Mouse (Mus musculus): ENCODE data around the gene Zfand3. TPM values are rescaled to one million over a fixed set of nuclear protein-coding genes. Genes with fewer than 3 reads are reported as not detected.

Zfand3 gene
- polyA plus RNA-seq, 1 experiment from 2014 or later = 60.2 TPM

DNA sequence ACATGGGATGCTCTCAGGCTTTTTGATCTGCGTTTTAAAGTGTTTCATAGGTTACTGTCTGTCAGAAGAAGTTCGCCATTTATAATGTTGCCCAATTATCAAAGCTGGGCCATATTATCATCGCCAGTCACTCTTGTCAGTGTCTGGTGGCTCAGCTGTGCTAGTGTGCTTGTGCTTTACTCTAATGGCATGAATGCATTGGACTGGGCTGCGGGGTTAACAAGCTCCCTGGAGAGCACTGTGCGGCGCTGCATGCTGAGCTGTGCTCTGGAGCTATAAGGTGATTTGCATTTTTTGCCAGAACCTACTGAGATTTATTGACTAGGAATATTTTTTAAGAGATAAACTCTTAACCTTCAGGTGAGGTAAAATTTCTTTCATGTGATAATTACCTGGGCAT is 145.4 kb downstream of the Zfand3 start:
- H3K27ac ChIP-seq = no peak overlapping the region
- H3K4me1 ChIP-seq (replicated peaks) = peaks cover 52% of the 10 kb centered on the region
- ATAC-seq (ENCODE audit: insufficient number of reproducible peaks, insufficient read depth, low FRiP score, low TSS enrichment, low read depth) = no peak
- no peak overlapping the region for H3K9ac ChIP-seq (replicated peaks)
- H3K27me3 ChIP-seq = no peaks in the 10 kb centered on the region
- WGBS = 55% methylated on average over 6 of the region's 6 CpGs
- no peaks in the 10 kb centered on the region for H3K9me3 ChIP-seq
- no peak overlapping the region for H3K4me3 ChIP-seq (replicated peaks)
- H3K36me3 ChIP-seq = peaks cover 3% of the 10 kb centered on the region; the same call in 1 of the 2 replicates
- no peak overlapping the region for H3K4me2 ChIP-seq

DNA sequence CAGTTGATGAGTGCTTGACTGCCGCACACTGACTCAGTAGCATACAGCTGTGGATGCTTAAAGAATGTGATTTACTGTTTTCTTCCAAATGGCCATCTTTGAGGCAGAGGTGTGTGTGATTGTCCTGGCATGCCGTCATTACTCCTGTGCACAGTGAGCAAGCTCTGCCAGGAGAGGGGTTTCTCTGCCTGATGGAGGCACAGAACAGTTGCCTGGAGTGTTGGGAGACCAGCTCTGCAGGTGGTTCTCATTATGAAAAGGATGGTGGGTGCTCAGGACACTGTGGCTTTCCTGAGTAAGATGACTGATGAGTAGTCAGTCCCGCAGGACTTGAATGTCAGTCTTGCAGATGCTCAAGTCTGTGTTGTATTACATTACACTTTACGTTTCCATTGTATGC is 149.6 kb downstream of the Zfand3 start:
- Histone ChIP-seq H3K4me2 (no peak overlapping the region), H3K36me3 (peaks cover 3% of the 10 kb centered on the region; the same call in 1 of the 2 replicates), H3K4me3 (replicated peaks) (no peak overlapping the region), H3K27me3 (no peaks in the 10 kb centered on the region), H3K9ac (replicated peaks) (no peak overlapping the region), H3K4me1 (replicated peaks) (peaks cover 34% of the 10 kb centered on the region), H3K27ac (no peak overlapping the region), H3K9me3 (no peaks in the 10 kb centered on the region)
- ATAC-seq (ENCODE audit: insufficient number of reproducible peaks, insufficient read depth, low FRiP score, low TSS enrichment, low read depth) = no peak
- WGBS = 38% methylated on average over 4 of the region's 4 CpGs

DNA sequence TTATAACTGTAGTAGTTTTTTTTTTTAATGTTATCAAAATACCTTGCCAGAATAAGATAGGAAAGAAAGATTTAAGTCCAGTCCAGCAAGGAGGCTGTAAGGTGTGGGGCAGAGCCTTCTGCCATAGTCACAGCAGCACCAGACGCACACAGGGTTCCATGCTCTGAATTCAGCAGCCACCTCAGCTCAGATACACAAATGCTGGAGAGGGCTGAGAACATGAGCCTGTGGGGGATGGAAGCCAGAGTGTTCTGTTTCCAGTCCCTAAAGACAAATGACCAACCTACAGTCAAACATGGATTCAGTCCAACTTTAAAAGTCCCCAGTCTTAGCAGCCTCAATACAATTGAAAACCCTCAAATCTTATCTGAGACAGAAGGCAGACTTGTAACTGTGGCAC is 150.3 kb downstream of the Zfand3 start:
- peaks cover 3% of the 10 kb centered on the region; the same call in 1 of the 2 replicates for H3K36me3 ChIP-seq
- H3K27me3 ChIP-seq = no peaks in the 10 kb centered on the region
- WGBS = 75% methylated on average over 1 of the region's 1 CpGs
- no peaks in the 10 kb centered on the region for H3K9me3 ChIP-seq
- H3K9ac ChIP-seq (replicated peaks) = no peak overlapping the region
- H3K27ac ChIP-seq = 0 out of 2 replicates have a peak overlapping the region, but pooled peaks have one; percentile 17
- no peak overlapping the region for H3K4me2 ChIP-seq
- H3K4me1 ChIP-seq (replicated peaks) = peaks cover 27% of the 10 kb centered on the region
- no peak overlapping the region for H3K4me3 ChIP-seq (replicated peaks)
- ATAC-seq (ENCODE audit: insufficient number of reproducible peaks, insufficient read depth, low FRiP score, low TSS enrichment, low read depth) = no peak

GRCm38 (mm10) chr17:30155411-30155925 is 150.9 kb downstream of the Zfand3 start:
- WGBS = 73% methylated on average over 7 of the region's 7 CpGs
- Histone ChIP-seq H3K27ac (no peak overlapping the region), H3K4me2 (no peak overlapping the region)

GRCm38 (mm10) chr17:30158419-30159108 is 154.0 kb downstream of the Zfand3 start:
- no peak for ATAC-seq (ENCODE audit: insufficient number of reproducible peaks, insufficient read depth, low FRiP score, low TSS enrichment, low read depth)
- no peak overlapping the region for H3K4me2 ChIP-seq
- H3K4me3 ChIP-seq (replicated peaks) = no peak overlapping the region
- H3K9ac ChIP-seq (replicated peaks) = no peak overlapping the region
- no peaks in the 10 kb centered on the region for H3K27me3 ChIP-seq
- no peak overlapping the region for H3K27ac ChIP-seq
- 75% methylated on average over 10 of the region's 10 CpGs for WGBS
- peaks cover 19% of the 10 kb centered on the region for H3K4me1 ChIP-seq (replicated peaks)
- no peaks in the 10 kb centered on the region for H3K9me3 ChIP-seq
- no peaks in the 10 kb centered on the region for H3K36me3 ChIP-seq

More at GRCm38 (mm10) chr17:30155411-30155925, 150.9 kb downstream of the Zfand3 start:
- Histone ChIP-seq H3K4me3 (replicated peaks) (no peak overlapping the region), H3K9me3 (no peaks in the 10 kb centered on the region), H3K4me1 (replicated peaks) (peaks cover 28% of the 10 kb centered on the region), H3K9ac (replicated peaks) (no peak overlapping the region), H3K36me3 (peaks cover 3% of the 10 kb centered on the region; the same call in 1 of the 2 replicates), H3K27me3 (no peaks in the 10 kb centered on the region)
- ATAC-seq (ENCODE audit: insufficient number of reproducible peaks, insufficient read depth, low FRiP score, low TSS enrichment, low read depth) = no peak

DNA sequence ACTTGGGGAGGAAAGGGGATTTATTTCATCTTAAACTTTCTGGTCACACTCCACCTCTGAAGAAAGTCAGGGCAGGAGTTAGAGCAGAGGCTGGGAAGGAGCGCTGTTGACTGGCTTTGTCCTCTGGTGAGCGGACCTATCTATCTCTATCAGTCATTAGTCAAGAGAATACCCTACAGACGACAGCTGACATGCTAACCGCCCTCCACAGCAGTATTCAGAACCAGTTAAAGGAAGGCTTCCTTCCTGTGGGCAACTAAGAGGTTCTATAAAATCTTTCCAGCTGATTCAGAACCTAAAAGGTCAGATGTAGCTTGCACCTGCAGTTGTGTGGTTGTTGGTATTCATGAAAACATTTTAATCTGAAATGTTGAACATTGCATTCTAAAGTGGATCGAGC is 154.8 kb downstream of the Zfand3 start:
- H3K9ac ChIP-seq (replicated peaks) = no peak overlapping the region
- no peak overlapping the region for H3K4me3 ChIP-seq (replicated peaks)
- H3K4me1 ChIP-seq (replicated peaks) = peaks cover 15% of the 10 kb centered on the region
- H3K4me2 ChIP-seq = no peak overlapping the region
- no peak overlapping the region for H3K27ac ChIP-seq
- no peak for ATAC-seq (ENCODE audit: insufficient number of reproducible peaks, insufficient read depth, low FRiP score, low TSS enrichment, low read depth)
- no peaks in the 10 kb centered on the region for H3K27me3 ChIP-seq
- no peaks in the 10 kb centered on the region for H3K36me3 ChIP-seq
- H3K9me3 ChIP-seq = no peaks in the 10 kb centered on the region
- 78% methylated on average over 5 of the region's 5 CpGs for WGBS

DNA sequence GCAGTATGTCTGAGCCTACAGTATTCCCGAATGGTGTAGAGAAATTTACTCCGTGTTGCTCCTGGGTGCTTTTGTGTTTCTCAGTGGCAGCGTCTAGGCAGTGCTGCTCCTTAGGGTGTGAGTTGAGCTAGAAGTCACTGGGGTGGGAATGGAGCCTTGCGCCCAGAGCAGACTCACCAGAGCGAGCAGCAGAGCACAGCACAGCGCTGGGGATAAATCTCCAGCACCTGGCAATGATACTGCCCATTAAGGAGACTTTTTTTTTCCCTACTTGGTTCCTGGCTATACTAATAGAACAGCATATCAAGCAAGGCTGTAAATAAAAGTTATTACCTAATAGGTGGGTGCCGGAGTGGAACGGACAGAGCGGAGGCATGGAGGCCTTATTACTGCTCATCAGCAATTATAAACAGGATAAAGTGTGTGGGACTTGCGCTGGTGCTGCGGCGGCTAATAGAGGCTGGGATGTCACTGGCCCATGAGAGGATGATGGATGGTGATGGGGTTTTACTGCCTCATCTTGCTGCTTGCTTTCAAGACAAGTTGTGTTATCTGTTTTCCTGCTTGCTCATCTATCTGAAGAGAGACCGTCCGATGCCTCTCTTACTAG is 156.4 kb downstream of the Zfand3 start:
- Histone ChIP-seq H3K27ac (no peak overlapping the region), H3K9me3 (no peaks in the 10 kb centered on the region), H3K4me2 (no peak overlapping the region), H3K27me3 (no peaks in the 10 kb centered on the region), H3K4me3 (replicated peaks) (no peak overlapping the region), H3K4me1 (replicated peaks) (peaks cover 15% of the 10 kb centered on the region), H3K36me3 (no peaks in the 10 kb centered on the region), H3K9ac (replicated peaks) (no peak overlapping the region)
- ATAC-seq (ENCODE audit: insufficient number of reproducible peaks, insufficient read depth, low FRiP score, low TSS enrichment, low read depth) = no peak
- WGBS = 68% methylated on average over 14 of the region's 14 CpGs

GRCm38 (mm10) chr17:30162983-30163382 is 158.4 kb downstream of the Zfand3 start:
- H3K36me3 ChIP-seq = peaks cover 4% of the 10 kb centered on the region
- H3K9ac ChIP-seq (replicated peaks) = no peak overlapping the region
- H3K4me2 ChIP-seq = no peak overlapping the region
- H3K9me3 ChIP-seq = no peaks in the 10 kb centered on the region
- H3K4me1 ChIP-seq (replicated peaks) = peaks cover 15% of the 10 kb centered on the region
- no peaks in the 10 kb centered on the region for H3K27me3 ChIP-seq
- ATAC-seq (ENCODE audit: insufficient number of reproducible peaks, insufficient read depth, low FRiP score, low TSS enrichment, low read depth) = no peak
- WGBS = 90% methylated on average over 5 of the region's 5 CpGs
- H3K4me3 ChIP-seq (replicated peaks) = no peak overlapping the region
- H3K27ac ChIP-seq = no peak overlapping the region

DNA sequence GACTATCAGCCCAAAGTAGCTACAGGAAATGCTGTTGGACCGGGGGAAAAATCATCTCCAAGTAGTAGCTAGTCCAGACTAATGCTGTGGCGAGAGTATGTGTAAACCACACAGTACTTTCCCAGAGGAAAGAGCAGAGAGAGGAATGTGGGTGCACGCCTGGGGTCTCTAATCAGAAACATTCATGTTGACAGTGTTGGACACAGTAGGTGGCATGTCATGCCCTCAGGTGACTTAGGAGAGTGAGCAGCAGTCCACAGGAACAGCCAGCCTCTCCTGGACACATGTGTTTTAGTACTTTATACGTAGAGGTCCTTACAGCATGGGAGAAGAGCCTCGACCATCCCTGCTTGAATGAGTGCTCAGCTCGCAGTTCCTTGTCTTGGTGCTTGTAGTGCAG is 159.3 kb downstream of the Zfand3 start:
- Histone ChIP-seq H3K9ac (replicated peaks) (no peak overlapping the region), H3K4me1 (replicated peaks) (peaks cover 15% of the 10 kb centered on the region), H3K9me3 (no peaks in the 10 kb centered on the region), H3K4me2 (no peak overlapping the region), H3K27me3 (no peaks in the 10 kb centered on the region), H3K36me3 (peaks cover 4% of the 10 kb centered on the region), H3K4me3 (replicated peaks) (no peak overlapping the region), H3K27ac (no peak overlapping the region)
- ATAC-seq (ENCODE audit: insufficient number of reproducible peaks, insufficient read depth, low FRiP score, low TSS enrichment, low read depth) = no peak
- 69% methylated on average over 6 of the region's 6 CpGs for WGBS

- Histone ChIP-seq H3K4me3 (replicated peaks) (no peak overlapping the region), H3K4me1 (replicated peaks) (peaks cover 15% of the 10 kb centered on the region), H3K9me3 (no peaks in the 10 kb centered on the region), H3K9ac (replicated peaks) (no peak overlapping the region), H3K27ac (no peak overlapping the region), H3K36me3 (peaks cover 4% of the 10 kb centered on the region), H3K4me2 (no peak overlapping the region), H3K27me3 (no peaks in the 10 kb centered on the region)
- ATAC-seq (ENCODE audit: insufficient number of reproducible peaks, insufficient read depth, low FRiP score, low TSS enrichment, low read depth) = no peak
- WGBS = 89% methylated on average over 9 of the region's 9 CpGs
Measured at GRCm38 (mm10) chr17:30164818-30165217, 160.3 kb downstream of the Zfand3 start.

DNA sequence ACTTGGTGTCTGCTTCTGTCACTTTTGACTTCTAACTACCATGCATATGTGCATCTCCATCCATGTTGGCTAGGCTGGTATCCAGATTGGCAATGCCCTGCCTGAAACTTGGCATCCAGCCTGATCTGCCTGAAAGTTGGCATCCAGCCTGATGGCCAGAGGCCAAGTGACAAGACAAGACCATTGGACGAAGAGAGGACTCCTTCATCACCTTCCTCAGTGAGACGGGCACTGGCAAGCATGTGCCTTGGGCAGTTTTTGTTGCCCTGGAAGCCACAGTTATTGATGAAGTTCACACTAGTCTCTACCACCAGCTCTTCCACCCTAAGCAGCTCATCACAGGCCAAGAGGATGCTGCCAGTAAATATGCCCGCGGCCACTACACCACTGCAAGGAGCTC is 172.9 kb downstream of the Zfand3 start:
- Histone ChIP-seq H3K4me1 (replicated peaks) (no peaks in the 10 kb centered on the region), H3K27ac (no peak overlapping the region), H3K9me3 (no peaks in the 10 kb centered on the region), H3K9ac (replicated peaks) (no peak overlapping the region), H3K36me3 (peaks cover 14% of the 10 kb centered on the region; the same call in 1 of the 2 replicates), H3K4me3 (replicated peaks) (no peak overlapping the region), H3K27me3 (no peaks in the 10 kb centered on the region), H3K4me2 (no peak overlapping the region)
- ATAC-seq (ENCODE audit: insufficient number of reproducible peaks, insufficient read depth, low FRiP score, low TSS enrichment, low read depth) = no peak
- WGBS = 96% methylated on average over 4 of the region's 4 CpGs

Data from limb, embryonic 12.5 days (tissue).